Mouse (Mus musculus): Measurements from ENCODE around the gene Aggf1.

DNA sequence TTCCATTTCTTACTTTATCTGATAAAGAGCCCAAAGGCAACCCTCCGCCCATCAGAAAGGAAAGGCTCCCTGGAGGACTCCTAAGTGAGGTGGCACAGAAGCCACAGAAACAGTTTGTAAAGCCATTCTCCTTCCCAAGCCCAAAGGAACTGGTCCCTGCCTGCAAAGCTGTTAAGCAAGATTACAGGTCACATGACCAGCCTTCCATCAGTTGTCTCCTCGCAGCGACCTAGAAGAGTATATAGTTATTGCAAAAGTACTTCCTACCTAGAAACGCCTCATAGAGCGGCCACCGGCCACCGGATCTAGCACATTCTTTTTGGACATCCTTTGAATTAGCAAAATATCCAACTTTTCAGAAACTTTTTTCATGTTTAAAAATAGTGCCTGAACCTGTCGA lies 31.7 kb downstream of the Aggf1 start:
- no peak for TF ChIP-seq CTCF (IDR thresholded peaks at IDR 0.05; ENCODE audit: low read depth)
- TF ChIP-seq EP300 (IDR thresholded peaks at IDR 0.05; ENCODE audit: low read depth): no peak

All from heart, postnatal 0 days (tissue).